ENCODE assay signal across 17 mouse cellular contexts in genomic region chr12:79060766-79061652, GRCm38 (mm10). TPM values are rescaled to one million over a fixed set of nuclear protein-coding genes. Genes with fewer than 3 reads are reported as not detected.
DNase-seq lines count a peak whose midpoint lies in the region; ATAC-seq and TF ChIP-seq lines count a peak whose summit lies in the region.
"Had no signal": no experiment of that assay in that cellular context is flagged by ENCODE, and none has a peak within 500 bp of the region (broad histone marks: within the 10 kb centered on the region; RNA-seq: fewer than 3 reads in every experiment).

No protein-coding gene starts in this region.

- whole genome bisulfite sequencing in embryonic facial prominence, embryonic 14.5 days, result 74% methylated on average over 7 of the region's 7 CpGs
- 78% methylated on average over 7 of the region's 7 CpGs for WGBS in embryonic facial prominence, embryonic 10.5 days
- 60% methylated on average over 7 of the region's 7 CpGs for WGBS in lung, postnatal 0 days
- WGBS in stomach, embryonic 15.5 days, result 65% methylated on average over 7 of the region's 7 CpGs
- 66% methylated on average over 7 of the region's 7 CpGs for WGBS in liver, embryonic 12.5 days (ENCODE audit: insufficient replicate concordance)

- H3K9me3 ChIP-seq in embryonic facial prominence, embryonic 14.5 days (ENCODE audit: control insufficient read depth, low read length), result no peaks in the 10 kb centered on the region
- no peaks in the 10 kb centered on the region for H3K9me3 ChIP-seq in embryonic facial prominence, embryonic 10.5 days
- no peaks in the 10 kb centered on the region for H3K9me3 ChIP-seq in lung, postnatal 0 days (ENCODE audit: low read length)
- H3K9me3 ChIP-seq in stomach, embryonic 15.5 days, result no peaks in the 10 kb centered on the region
- no peaks in the 10 kb centered on the region for H3K9me3 ChIP-seq in liver, embryonic 12.5 days (replicated peaks)
- H3K9me3 ChIP-seq: heart, embryonic 15.5 days; limb, embryonic 10.5 days; liver, embryonic 13.5 days had no signal

- H3K4me1 ChIP-seq in embryonic facial prominence, embryonic 14.5 days (ENCODE audit: control insufficient read depth, insufficient read depth, low read length), result no peaks in the 10 kb centered on the region
- H3K4me1 ChIP-seq in embryonic facial prominence, embryonic 10.5 days, result peaks cover 5% of the 10 kb centered on the region
- peaks cover 9% of the 10 kb centered on the region; the same call in 1 of the 2 replicates for H3K4me1 ChIP-seq in lung, postnatal 0 days (ENCODE audit: insufficient read depth, low read depth, low read length)
- H3K4me1 ChIP-seq in stomach, embryonic 15.5 days, result peaks cover 13% of the 10 kb centered on the region; the same call in 1 of the 2 replicates
- no peaks in the 10 kb centered on the region for H3K4me1 ChIP-seq in liver, embryonic 12.5 days
- H3K4me1 ChIP-seq: limb, embryonic 10.5 days; liver, embryonic 13.5 days had no signal

- 0 out of 2 replicates have a peak, but pooled peaks have one; percentile 33 for ATAC-seq in embryonic facial prominence, embryonic 14.5 days (ENCODE audit: low read depth)
- peak; percentile 42 for ATAC-seq in lung, postnatal 0 days
- peak; percentile 94 for ATAC-seq in megakaryocyte, adult 5-6 weeks (ENCODE audit: poor library complexity, severe bottlenecking)
- ATAC-seq in stomach, embryonic 15.5 days (ENCODE audit: insufficient read depth, low FRiP score, low read depth), result no peak
- ATAC-seq in liver, embryonic 12.5 days, result no peak

- H3K4me2 ChIP-seq in embryonic facial prominence, embryonic 14.5 days (ENCODE audit: low read depth, low read length), result no peak overlapping the region
- no peak overlapping the region for H3K4me2 ChIP-seq in lung, postnatal 0 days (replicated peaks; ENCODE audit: low read depth, low read length)
- no peak overlapping the region for H3K4me2 ChIP-seq in stomach, embryonic 15.5 days
- no peak overlapping the region for H3K4me2 ChIP-seq in liver, embryonic 12.5 days
- H3K4me2 ChIP-seq: heart, embryonic 15.5 days; liver, embryonic 13.5 days had no signal

- peaks cover 5% of the 10 kb centered on the region; the same call in 1 of the 2 replicates for H3K36me3 ChIP-seq in embryonic facial prominence, embryonic 14.5 days (ENCODE audit: control insufficient read depth, insufficient read depth, low read length)
- peaks cover 49% of the 10 kb centered on the region for H3K36me3 ChIP-seq in embryonic facial prominence, embryonic 10.5 days (replicated peaks)
- no peaks in the 10 kb centered on the region for H3K36me3 ChIP-seq in lung, postnatal 0 days (ENCODE audit: insufficient read depth, low read length)
- no peaks in the 10 kb centered on the region for H3K36me3 ChIP-seq in stomach, embryonic 15.5 days
- H3K36me3 ChIP-seq in liver, embryonic 12.5 days, result no peaks in the 10 kb centered on the region
- H3K36me3 ChIP-seq: heart, embryonic 15.5 days; liver, embryonic 13.5 days had no signal

- no peak for TF ChIP-seq CTCF in lung, postnatal 0 days (IDR thresholded peaks at IDR 0.05)

- H3K27me3 ChIP-seq in embryonic facial prominence, embryonic 14.5 days (replicated peaks; ENCODE audit: control insufficient read depth, insufficient read depth, low read length), result no peaks in the 10 kb centered on the region
- H3K27me3 ChIP-seq in embryonic facial prominence, embryonic 10.5 days (replicated peaks; ENCODE audit: low read depth, poor library complexity, severe bottlenecking), result no peaks in the 10 kb centered on the region
- H3K27me3 ChIP-seq in lung, postnatal 0 days (replicated peaks; ENCODE audit: insufficient read depth, low read length), result no peaks in the 10 kb centered on the region
- H3K27me3 ChIP-seq in stomach, embryonic 15.5 days (replicated peaks), result no peaks in the 10 kb centered on the region
- no peaks in the 10 kb centered on the region for H3K27me3 ChIP-seq in liver, embryonic 12.5 days (replicated peaks)
- H3K27me3 ChIP-seq: heart, embryonic 15.5 days; liver, embryonic 13.5 days had no signal

- H3K27ac ChIP-seq in embryonic facial prominence, embryonic 14.5 days (replicated peaks; ENCODE audit: low read depth, low read length), result no peak overlapping the region
- H3K27ac ChIP-seq in embryonic facial prominence, embryonic 10.5 days (replicated peaks), result no peak overlapping the region
- H3K27ac ChIP-seq in lung, postnatal 0 days (ENCODE audit: low read length), result peak overlapping the region; percentile 47; the same call in 1 of the 2 replicates
- peak overlapping the region; percentile 13 for H3K27ac ChIP-seq in stomach, embryonic 15.5 days
- H3K27ac ChIP-seq in liver, embryonic 12.5 days, result no peak overlapping the region
- H3K27ac ChIP-seq: heart, embryonic 15.5 days; layer of hippocampus, adult 2 months; limb, embryonic 10.5 days; liver, embryonic 13.5 days had no signal

- no peak overlapping the region for H3K4me3 ChIP-seq in embryonic facial prominence, embryonic 14.5 days (ENCODE audit: low read depth, low read length)
- no peak overlapping the region for H3K4me3 ChIP-seq in embryonic facial prominence, embryonic 10.5 days
- H3K4me3 ChIP-seq in lung, postnatal 0 days (ENCODE audit: low read depth, low read length), result no peak overlapping the region
- no peak overlapping the region for H3K4me3 ChIP-seq in stomach, embryonic 15.5 days (replicated peaks)
- no peak overlapping the region for H3K4me3 ChIP-seq in liver, embryonic 12.5 days
- H3K4me3 ChIP-seq: heart, embryonic 15.5 days; layer of hippocampus, adult 2 months; limb, embryonic 10.5 days; liver, embryonic 13.5 days had no signal

- no peak for TF ChIP-seq EP300 in lung, postnatal 0 days (IDR thresholded peaks at IDR 0.05)

- DNase-seq in embryonic facial prominence, embryonic 14.5 days (ENCODE audit: low spot score), result peak; percentile 34
- no peak for DNase-seq in embryonic facial prominence, embryonic 10.5 days (ENCODE audit: low spot score)
- peak; percentile 19 for DNase-seq in lung, postnatal 0 days (ENCODE audit: low spot score)
- DNase-seq in lung, adult 18-20 months, result no peak
- no peak for DNase-seq in cerebellum, postnatal 36 days
- DNase-seq: cerebellum, adult 9-11 months; gastrocnemius, postnatal 10 days; liver, embryonic 13.5 days; right cerebral cortex, adult 18-20 months; thymus, postnatal 14 days had no signal

- H3K9ac ChIP-seq in embryonic facial prominence, embryonic 14.5 days (ENCODE audit: low read depth, low read length), result no peak overlapping the region
- no peak overlapping the region for H3K9ac ChIP-seq in lung, postnatal 0 days (replicated peaks; ENCODE audit: low read depth)
- H3K9ac ChIP-seq in stomach, embryonic 15.5 days, result no peak overlapping the region
- H3K9ac ChIP-seq in liver, embryonic 12.5 days, result no peak overlapping the region
- H3K9ac ChIP-seq: heart, embryonic 15.5 days; liver, embryonic 13.5 days had no signal

RNA-seq across cellular contexts. Expression of gene Pigh, which starts 28.4 kb away (rescaled TPM):
- polyA plus RNA-seq in embryonic facial prominence, embryonic 14.5 days (2014; fragmentation: Nextera tagmentation; extraction: Ambion mirVana), result 20.1 and 24.5 TPM in 2 replicates
- polyA plus RNA-seq in embryonic facial prominence, embryonic 10.5 days (2016; fragmentation: Nextera tagmentation; extraction: Ambion mirVana), result 32.7 and 33.4 TPM in 2 replicates
- polyA plus RNA-seq in lung, postnatal 0 days (2015; fragmentation: Nextera tagmentation; extraction: Ambion mirVana), result 14.8 and 15.7 TPM in 2 replicates
- 17.5 and 18.2 TPM in 2 replicates for total RNA-seq in megakaryocyte, adult 5-6 weeks (2015)
- total RNA-seq in megakaryocyte, adult 5-6 weeks (2017), result 17.0 and 18.5 TPM in 2 replicates
- polyA plus RNA-seq in stomach, embryonic 15.5 days (2015; fragmentation: Nextera tagmentation; extraction: Ambion mirVana), result 31.7 and 33.0 TPM in 2 replicates
- 10.5 and 10.7 TPM in 2 replicates for polyA plus RNA-seq in liver, embryonic 12.5 days (2016; fragmentation: Nextera tagmentation; extraction: Ambion mirVana)

RNA-seq across cellular contexts. Expression of gene Plekhh1, which starts 32.0 kb away (rescaled TPM):
- 2.5 and 3.5 TPM in 2 replicates for polyA plus RNA-seq in embryonic facial prominence, embryonic 14.5 days (2014; fragmentation: Nextera tagmentation; extraction: Ambion mirVana)
- polyA plus RNA-seq in embryonic facial prominence, embryonic 10.5 days (2016; fragmentation: Nextera tagmentation; extraction: Ambion mirVana), result 4.3 and 5.9 TPM in 2 replicates
- 1.9 and 2.2 TPM in 2 replicates for polyA plus RNA-seq in lung, postnatal 0 days (2015; fragmentation: Nextera tagmentation; extraction: Ambion mirVana)
- 0.76 and 0.96 TPM in 2 replicates for total RNA-seq in megakaryocyte, adult 5-6 weeks (2015)
- 0.37 and 0.98 TPM in 2 replicates for total RNA-seq in megakaryocyte, adult 5-6 weeks (2017)
- polyA plus RNA-seq in stomach, embryonic 15.5 days (2015; fragmentation: Nextera tagmentation; extraction: Ambion mirVana), result 4.9 and 5.5 TPM in 2 replicates
- 0.42 and 0.48 TPM in 2 replicates for polyA plus RNA-seq in liver, embryonic 12.5 days (2016; fragmentation: Nextera tagmentation; extraction: Ambion mirVana)
- total RNA-seq: megakaryocyte-erythroid progenitor cell, adult 5-6 weeks had no signal

RNA-seq across cellular contexts. Expression of gene Tmem229b, which starts 53.6 kb away (rescaled TPM):
- polyA plus RNA-seq in embryonic facial prominence, embryonic 14.5 days (2014; fragmentation: Nextera tagmentation; extraction: Ambion mirVana), result 8.1 and 9.5 TPM in 2 replicates
- 3.5 and 3.8 TPM in 2 replicates for polyA plus RNA-seq in embryonic facial prominence, embryonic 10.5 days (2016; fragmentation: Nextera tagmentation; extraction: Ambion mirVana)
- 5.1 and 5.3 TPM in 2 replicates for polyA plus RNA-seq in lung, postnatal 0 days (2015; fragmentation: Nextera tagmentation; extraction: Ambion mirVana)
- total RNA-seq in megakaryocyte, adult 5-6 weeks (2015), result 49.1 and 55.5 TPM in 2 replicates
- 67.2 and 70.6 TPM in 2 replicates for total RNA-seq in megakaryocyte, adult 5-6 weeks (2017)
- 6.1 and 6.5 TPM in 2 replicates for polyA plus RNA-seq in stomach, embryonic 15.5 days (2015; fragmentation: Nextera tagmentation; extraction: Ambion mirVana)
- polyA plus RNA-seq in liver, embryonic 12.5 days (2016; fragmentation: Nextera tagmentation; extraction: Ambion mirVana), result 3.7 and 3.8 TPM in 2 replicates

Comparison
In these comparisons a context has a peak if more than half of its experiments do, and no peak if none do; other contexts are left out.
1. DNase-seq: peak in embryonic facial prominence, embryonic 14.5 days (single experiment) and lung, postnatal 0 days (single experiment); none in embryonic facial prominence, embryonic 10.5 days (single experiment), lung, adult 18-20 months (0 of 2) and cerebellum, postnatal 36 days (0 of 2).
2. ATAC-seq: peak in embryonic facial prominence, embryonic 14.5 days (single experiment), lung, postnatal 0 days (single experiment) and megakaryocyte, adult 5-6 weeks (single experiment); none in stomach, embryonic 15.5 days (single experiment) and liver, embryonic 12.5 days (single experiment).
3. H3K27ac ChIP-seq: peak in lung, postnatal 0 days (single experiment) and stomach, embryonic 15.5 days (single experiment); none in embryonic facial prominence, embryonic 14.5 days (single experiment), embryonic facial prominence, embryonic 10.5 days (single experiment) and liver, embryonic 12.5 days (single experiment).